Mouse (Mus musculus) forebrain, embryonic 11.5 days (tissue): Measurements from ENCODE around the gene Lsm2. TPM values are rescaled to one million over a fixed set of nuclear protein-coding genes. Genes with fewer than 3 reads are reported as not detected.
A peak's percentile ranks its signal among the peaks of the same experiment; 100 is the strongest.
"Not testable (repeated sequence)": the region's sequence is repeated elsewhere in the genome, so short reads cannot be mapped to it uniquely, and the experiment has no call there.

ENCODE experiments used
- ATAC-seq: fragments of 200-750 bp; cut with Nextera tagmentation; replicated peaks from 2 replicates; pipeline ENCODE4 v1.8.0; 2017; ENCODE audit warnings: moderate TSS enrichment; ENCODE audit not compliant: low FRiP score
- DNase-seq: peaks from one replicate; pipeline ENCODE4 v3.0.0-alpha.2; 2017; ENCODE audit warnings: low spot score
- H3K27ac ChIP-seq: fragments of 300-500 bp; sonication (generic); 2 replicates; pipeline ENCODE4 v1.5.1; 2014; ENCODE audit warnings: low read depth, low read length
- H3K27me3 ChIP-seq: fragments of 300-500 bp; sonication (generic); 2 replicates; pipeline ENCODE4 v1.6.1; 2014; ENCODE audit warnings: mild to moderate bottlenecking, low read length, mixed read lengths; ENCODE audit not compliant: control insufficient read depth, insufficient read depth
- H3K36me3 ChIP-seq: fragments of 300-500 bp; sonication (generic); 2 replicates; pipeline ENCODE4 v1.6.1; 2014; ENCODE audit warnings: mild to moderate bottlenecking, low read length, moderate library complexity, mixed read lengths; ENCODE audit not compliant: control insufficient read depth, insufficient read depth
- H3K4me1 ChIP-seq: fragments of 300-500 bp; sonication (generic); replicated peaks from 2 replicates; pipeline ENCODE4 v1.6.1; 2014; ENCODE audit warnings: low read length, mixed read lengths; ENCODE audit not compliant: control insufficient read depth, insufficient read depth
- H3K4me2 ChIP-seq: fragments of 300-500 bp; sonication (generic); 2 replicates; pipeline ENCODE4 v1.6.1; 2014; ENCODE audit warnings: low read depth, mild to moderate bottlenecking, low read length, moderate library complexity, mixed read lengths; ENCODE audit not compliant: severe bottlenecking
- H3K4me3 ChIP-seq: fragments of 300-500 bp; sonication (generic); 2 replicates; pipeline ENCODE4 v1.5.1; 2014; ENCODE audit warnings: low read depth, low read length
- H3K9ac ChIP-seq: fragments of 300-500 bp; sonication (generic); 2 replicates; pipeline ENCODE4 v1.6.1; 2014; ENCODE audit warnings: low read length
- H3K9me3 ChIP-seq: fragments of 300-500 bp; sonication (generic); 2 replicates; pipeline ENCODE4 v1.6.1; 2016; ENCODE audit warnings: low read length, mixed read lengths; ENCODE audit not compliant: control insufficient read depth
- WGBS: fragments of 180-500 bp; shearing (Covaris S2); extraction: QIAGEN DNeasy Blood & Tissue Kit; methylation state at CpG from one replicate; pipeline ENCODE4 v1.1.7; 2014; 5-methylcytosine and 5-hydroxymethylcytosine counted together
- polyA plus RNA-seq: library from polyadenylated mRNA; unstranded; fragments of >200 nt; fragmentation: Nextera tagmentation; extraction: Ambion mirVana; gene quantifications from 2 replicates; pipeline ENCODE4 v1.2.1, GENCODE M21; 2014

Lsm2 gene
- polyA plus RNA-seq, 1 experiment from 2014 or later, result 288 TPM

GRCm38 (mm10) chr17:34953258-34953657 lies 28.4 kb upstream of the Lsm2 start:
- Histone ChIP-seq H3K4me1 (peaks cover 6% of the 10 kb centered on the region; the same call in 1 of the 2 replicates), H3K9ac (no peak overlapping the region), H3K4me3 (peak overlapping the region; percentile 99; the same call in 1 of the 2 replicates), H3K27me3 (peaks cover 8% of the 10 kb centered on the region; the same call in 1 of the 2 replicates), H3K9me3 (no peaks in the 10 kb centered on the region), H3K27ac (no peak overlapping the region), H3K36me3 (peaks cover 11% of the 10 kb centered on the region; the same call in 1 of the 2 replicates), H3K4me2 (no peak overlapping the region)
- WGBS, result 89% methylated on average over 3 of the region's 3 CpGs
- ATAC-seq (no peak), DNase-seq (no peak)

DNA sequence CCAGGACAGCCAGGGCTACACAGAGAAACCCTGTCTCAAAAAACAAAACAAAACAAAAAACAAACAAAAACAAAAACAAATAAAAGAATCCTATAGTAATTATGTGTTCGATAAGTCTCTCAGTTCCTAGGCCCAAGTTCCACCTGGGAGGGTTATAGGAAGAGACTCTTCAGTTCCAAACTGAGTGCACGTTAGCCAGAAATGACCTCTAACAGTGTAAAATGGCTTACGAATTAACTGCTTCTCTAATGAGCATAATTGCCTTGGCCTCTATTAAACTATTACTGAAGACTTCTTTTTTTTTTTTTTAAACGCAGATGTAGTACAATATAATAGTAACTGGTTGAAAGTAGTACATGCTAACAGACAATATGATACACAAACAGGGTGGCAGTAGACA lies 27.8 kb upstream of the Lsm2 start:
- ATAC-seq (no peak), DNase-seq (no peak)
- H3K36me3 ChIP-seq, result peaks cover 11% of the 10 kb centered on the region; the same call in 1 of the 2 replicates
- no peak overlapping the region for H3K9ac ChIP-seq
- H3K9me3 ChIP-seq, result no peaks in the 10 kb centered on the region
- peaks cover 6% of the 10 kb centered on the region; the same call in 1 of the 2 replicates for H3K4me1 ChIP-seq
- H3K4me3 ChIP-seq, result no peak overlapping the region
- 86% methylated on average over 4 of the region's 4 CpGs for WGBS
- peaks cover 8% of the 10 kb centered on the region; the same call in 1 of the 2 replicates for H3K27me3 ChIP-seq
- no peak overlapping the region for H3K27ac ChIP-seq
- H3K4me2 ChIP-seq, result no peak overlapping the region

DNA sequence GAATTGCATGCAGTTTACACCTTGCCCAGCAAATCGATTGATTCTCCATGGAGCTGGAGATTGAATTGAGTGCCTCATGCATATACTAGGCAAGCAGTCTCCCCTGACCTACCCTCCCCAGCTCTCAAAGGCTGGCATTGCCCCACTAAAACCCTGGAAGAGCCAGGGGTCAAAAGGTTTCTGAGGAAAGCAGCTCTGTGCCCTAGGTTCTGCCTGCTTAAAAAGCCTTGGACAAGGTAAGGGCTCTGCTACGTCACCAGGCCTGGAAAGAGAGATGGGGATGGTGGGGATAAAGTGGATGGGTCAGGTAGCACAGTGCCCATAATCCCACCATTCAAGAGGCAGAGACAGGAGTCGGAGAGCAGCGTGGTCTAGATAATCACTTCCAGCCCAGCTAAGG lies 26.8 kb upstream of the Lsm2 start:
- Histone ChIP-seq H3K36me3 (peaks cover 6% of the 10 kb centered on the region; the same call in 1 of the 2 replicates), H3K27me3 (peaks cover 8% of the 10 kb centered on the region; the same call in 1 of the 2 replicates), H3K9ac (no peak overlapping the region), H3K4me1 (peaks cover 8% of the 10 kb centered on the region; the same call in 1 of the 2 replicates), H3K9me3 (no peaks in the 10 kb centered on the region), H3K4me3 (no peak overlapping the region), H3K27ac (no peak overlapping the region), H3K4me2 (no peak overlapping the region)
- ATAC-seq (no peak), DNase-seq (no peak)
- WGBS, result 75% methylated on average over 4 of the region's 4 CpGs

DNA sequence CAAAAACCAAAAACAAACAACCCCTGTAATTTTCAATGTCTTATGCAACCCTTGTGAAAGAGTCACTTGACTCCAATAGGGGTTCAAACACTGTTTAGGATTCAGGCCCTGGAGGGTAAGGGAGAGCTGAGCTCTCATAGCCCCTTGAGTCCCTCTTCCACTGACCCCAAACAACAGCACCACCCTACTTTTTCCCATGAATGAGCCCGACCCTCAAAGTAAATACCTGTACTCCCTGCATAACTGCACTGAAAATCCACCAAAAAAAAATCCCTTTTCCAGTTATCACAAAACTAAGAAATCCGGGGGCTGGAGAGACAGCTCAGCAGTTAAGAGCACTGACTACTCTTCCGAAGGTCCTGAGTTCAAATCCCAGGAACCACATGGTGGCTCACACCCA lies 25.8 kb upstream of the Lsm2 start:
- no peak overlapping the region for H3K4me3 ChIP-seq
- ATAC-seq (no peak), DNase-seq (no peak)
- no peak overlapping the region for H3K9ac ChIP-seq
- no peaks in the 10 kb centered on the region for H3K36me3 ChIP-seq
- no peak overlapping the region for H3K4me2 ChIP-seq
- H3K27ac ChIP-seq, result no peak overlapping the region
- WGBS, result 87% methylated on average over 3 of the region's 3 CpGs
- H3K27me3 ChIP-seq, result peaks cover 8% of the 10 kb centered on the region; the same call in 1 of the 2 replicates
- H3K4me1 ChIP-seq, result peaks cover 7% of the 10 kb centered on the region; the same call in 1 of the 2 replicates
- H3K9me3 ChIP-seq, result no peaks in the 10 kb centered on the region

DNA sequence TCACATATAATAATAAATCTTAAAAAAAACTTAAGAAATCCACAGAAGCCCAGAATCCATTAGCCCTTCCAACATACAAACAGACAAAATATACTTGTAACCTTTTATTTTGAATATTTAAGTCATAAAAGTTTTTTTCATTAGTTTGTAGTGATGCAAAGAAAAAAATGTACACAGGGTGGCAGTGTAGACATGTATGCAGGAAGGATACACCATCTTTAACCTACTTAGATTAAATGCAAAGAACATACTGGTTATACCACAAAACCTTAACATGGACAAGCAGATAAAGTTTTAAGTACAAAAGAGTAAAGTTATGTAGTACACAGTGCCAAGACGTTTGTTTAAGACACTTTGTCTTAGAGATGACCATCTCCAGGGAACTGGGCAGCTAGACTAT lies 25.3 kb upstream of the Lsm2 start:
- no peaks in the 10 kb centered on the region for H3K36me3 ChIP-seq
- H3K27ac ChIP-seq, result no peak overlapping the region
- H3K4me1 ChIP-seq, result peaks cover 6% of the 10 kb centered on the region; the same call in 1 of the 2 replicates
- H3K9ac ChIP-seq, result no peak overlapping the region
- peaks cover 8% of the 10 kb centered on the region; the same call in 1 of the 2 replicates for H3K27me3 ChIP-seq
- no peak overlapping the region for H3K4me3 ChIP-seq
- ATAC-seq (no peak), DNase-seq (no peak)
- WGBS, result 46% methylated on average over 1 of the region's 1 CpGs
- H3K9me3 ChIP-seq, result no peaks in the 10 kb centered on the region
- no peak overlapping the region for H3K4me2 ChIP-seq

DNA sequence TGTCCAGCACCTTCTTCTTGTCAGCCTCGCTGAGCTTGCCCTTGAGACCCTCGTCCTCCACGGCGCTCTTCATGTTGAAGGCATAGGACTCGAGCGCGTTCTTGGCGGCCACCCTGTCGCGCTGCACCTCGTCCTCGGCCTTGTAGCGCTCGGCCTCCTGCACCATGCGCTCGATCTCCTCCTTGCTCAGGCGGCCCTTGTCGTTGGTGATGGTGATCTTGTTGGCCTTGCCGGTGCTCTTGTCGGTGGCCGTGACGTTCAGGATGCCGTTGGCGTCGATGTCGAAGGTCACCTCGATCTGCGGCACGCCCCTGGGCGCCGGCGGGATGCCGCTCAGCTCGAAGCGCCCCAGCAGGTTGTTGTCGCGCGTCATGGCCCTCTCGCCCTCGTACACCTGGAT lies 24.4 kb upstream of the Lsm2 start:
- not testable (repeated sequence) for H3K4me3 ChIP-seq, H3K27ac ChIP-seq, H3K4me2 ChIP-seq, H3K36me3 ChIP-seq, DNase-seq, H3K9ac ChIP-seq, H3K9me3 ChIP-seq, H3K27me3 ChIP-seq, ATAC-seq, H3K4me1 ChIP-seq
- WGBS, result 24% methylated on average over 27 of the region's 40 CpGs

GRCm38 (mm10) chr17:34957966-34958365 lies 23.7 kb upstream of the Lsm2 start:
- H3K4me1 ChIP-seq, DNase-seq, H3K27ac ChIP-seq, H3K27me3 ChIP-seq, H3K9ac ChIP-seq, ATAC-seq, H3K9me3 ChIP-seq, H3K36me3 ChIP-seq, H3K4me2 ChIP-seq, H3K4me3 ChIP-seq: not testable (repeated sequence)
- 34% methylated on average over 21 of the region's 40 CpGs for WGBS

DNA sequence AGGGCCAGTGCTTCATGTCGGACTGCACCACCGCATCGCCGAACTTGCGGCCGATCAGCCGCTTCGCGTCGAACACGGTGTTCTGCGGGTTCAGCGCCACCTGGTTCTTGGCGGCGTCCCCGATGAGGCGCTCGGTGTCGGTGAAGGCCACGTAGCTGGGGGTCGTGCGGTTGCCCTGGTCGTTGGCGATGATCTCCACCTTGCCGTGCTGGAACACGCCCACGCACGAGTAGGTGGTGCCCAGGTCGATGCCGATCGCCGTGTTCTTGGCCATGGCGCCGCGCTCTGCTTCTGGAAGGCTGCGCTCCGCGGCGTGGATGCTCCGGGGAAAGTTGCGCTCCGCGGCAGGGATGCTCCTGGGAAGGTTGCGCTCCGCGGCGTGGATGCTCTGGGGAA lies 22.9 kb upstream of the Lsm2 start:
- not testable (repeated sequence) for H3K27ac ChIP-seq, H3K9ac ChIP-seq, H3K9me3 ChIP-seq, H3K36me3 ChIP-seq, H3K4me1 ChIP-seq, H3K27me3 ChIP-seq, DNase-seq
- peak; percentile 43 for ATAC-seq
- peak overlapping the region; percentile 84 for H3K4me2 ChIP-seq
- peak overlapping the region; percentile 41 for H3K4me3 ChIP-seq
- 3% methylated on average over 17 of the region's 47 CpGs for WGBS

- peak within 1 kb of the TSS; percentile 41 for H3K4me3 ChIP-seq
- peak within 1 kb of the TSS; percentile 84 for H3K4me2 ChIP-seq
- DNase-seq (peak; percentile 85), ATAC-seq (peak; percentile 95)
- peak within 1 kb of the TSS; percentile 80 for H3K27ac ChIP-seq
- WGBS, result under 1% methylated on average over 26 of the region's 32 CpGs
- H3K36me3 ChIP-seq, H3K27me3 ChIP-seq, H3K9me3 ChIP-seq, H3K4me1 ChIP-seq: not testable (repeated sequence)
- H3K9ac ChIP-seq, result peak within 1 kb of the TSS; percentile 66
Observed at GRCm38 (mm10) chr17:34959130-34959778, 22.4 kb upstream of the Lsm2 start, which contains the start of gene Hspa1b. Hspa1b (minus strand) TSS chr17:34959238.
